Mouse (Mus musculus) testis, adult 2 months (tissue): ENCODE results near the gene Hsdl2.

Source experiments
- CTCF ChIP-seq: fragments of 200-500 bp; IDR thresholded peaks from 2 replicates; pipeline ENCODE4 v1.5.1; 2012; ENCODE audit warnings: low read depth, mild to moderate bottlenecking, inconsistent platforms, low read length, moderate library complexity; ENCODE audit not compliant: control insufficient read depth, insufficient read depth, insufficient replicate concordance
- POLR2A ChIP-seq: fragments of 200-500 bp; IDR thresholded peaks from 2 replicates; pipeline ENCODE4 v1.6.1; 2012; ENCODE audit warnings: low read depth, mild to moderate bottlenecking, inconsistent platforms, low read length, moderate library complexity; ENCODE audit not compliant: control insufficient read depth

DNA sequence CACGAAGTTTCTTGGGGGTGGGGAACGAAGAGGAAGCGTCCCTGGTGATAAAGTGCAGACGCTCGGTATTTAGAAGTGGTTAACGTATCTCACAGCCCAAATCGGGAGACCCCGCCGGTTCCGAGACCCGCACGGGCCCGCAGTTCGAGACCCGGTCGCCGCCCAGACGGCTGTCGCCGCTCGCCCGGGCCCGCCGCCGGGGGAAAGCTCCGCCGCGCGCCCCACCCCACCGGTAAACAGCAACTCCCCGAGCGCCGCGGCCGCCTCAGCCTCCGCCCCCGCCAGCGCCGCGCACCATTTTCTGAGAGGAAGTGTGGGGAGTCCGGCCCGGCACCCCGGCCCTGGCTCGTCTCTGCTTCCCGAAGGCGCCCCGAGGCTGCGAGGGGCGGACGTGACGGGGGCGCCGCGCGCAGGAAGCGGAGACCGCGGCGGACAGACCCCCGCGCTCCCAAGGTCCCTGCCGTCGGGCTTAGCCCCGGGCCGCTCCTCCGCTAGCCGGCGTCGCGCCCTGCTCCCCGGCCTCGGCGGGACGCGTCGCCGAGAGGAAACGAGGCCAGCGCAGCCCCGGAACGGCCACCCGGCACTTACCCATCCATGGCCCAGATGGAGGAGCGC is 32.7 kb upstream of the Hsdl2 start:
- TF ChIP-seq CTCF = no peak
- no peak for TF ChIP-seq POLR2A
